Mouse (Mus musculus) liver, postnatal 0 days (tissue): ENCODE measurements at regions not wholly inside any gene's neighbourhood (a gene's known extent, or its start where the extent isn't known, plus 50 kb on each side); places are given as distances from the start of the nearest gene placed in this dataset.

ENCODE experiments used
- CTCF ChIP-seq: sonication (generic); IDR thresholded peaks from 2 replicates; pipeline ENCODE4 v1.5.1; 2016; ENCODE audit warnings: antibody characterized with exemption, low read depth
- EP300 ChIP-seq: IDR thresholded peaks from 2 replicates; pipeline ENCODE4 v1.6.1; 2016; ENCODE audit warnings: antibody characterized with exemption, low read depth, mild to moderate bottlenecking

DNA sequence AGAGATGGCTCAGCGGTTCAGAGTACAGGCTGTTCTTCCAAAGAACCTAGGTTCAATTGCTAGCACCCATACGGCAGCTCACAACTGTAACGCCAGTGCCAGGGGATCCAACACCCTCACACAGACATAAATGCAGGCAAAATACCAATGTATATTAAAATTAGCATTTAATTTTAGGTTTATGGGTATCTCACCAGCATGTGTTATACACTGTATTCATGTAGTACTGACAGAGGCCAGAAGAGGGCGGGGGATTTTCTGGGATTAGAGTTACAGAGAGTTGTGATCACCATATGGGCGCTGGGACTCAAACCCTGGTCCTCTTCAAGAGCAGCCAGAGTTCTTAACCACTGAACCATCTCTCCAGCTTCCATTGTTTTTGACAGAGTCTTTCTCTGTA lies 121.8 kb upstream of the Lhx1 start:
- TF ChIP-seq CTCF (no peak), EP300 (no peak)
